Mouse (Mus musculus): ENCODE data around the gene Bptf. TPM values are rescaled to one million over a fixed set of nuclear protein-coding genes. Genes with fewer than 3 reads are reported as not detected.
A peak's percentile ranks its signal among the peaks of the same experiment; 100 is the strongest.
"Not testable (repeated sequence)": the region's sequence is repeated elsewhere in the genome, so short reads cannot be mapped to it uniquely, and the experiment has no call there.

Bptf gene
- polyA plus RNA-seq, 1 experiment from 2014 or later, result 44.8 TPM

- ATAC-seq (ENCODE audit: low read depth), result no peak
- peak overlapping the region; percentile 83 for H3K4me2 ChIP-seq (ENCODE audit: low read depth, low read length)
- H3K27ac ChIP-seq (ENCODE audit: low read depth, low read length), result no peak overlapping the region
- H3K36me3 ChIP-seq (ENCODE audit: control insufficient read depth, insufficient read depth, low read length), result no peaks in the 10 kb centered on the region
- H3K9ac ChIP-seq (replicated peaks; ENCODE audit: low read depth, low read length), result no peak overlapping the region
- peaks cover 18% of the 10 kb centered on the region for H3K4me1 ChIP-seq (ENCODE audit: control insufficient read depth, insufficient read depth, low read length)
- H3K27me3 ChIP-seq (ENCODE audit: control insufficient read depth, insufficient read depth, low read length), result no peaks in the 10 kb centered on the region
- no peaks in the 10 kb centered on the region for H3K9me3 ChIP-seq (ENCODE audit: control insufficient read depth, low read length)
- WGBS, result 22% methylated on average over 2 of the region's 2 CpGs
- H3K4me3 ChIP-seq (ENCODE audit: low read depth, low read length), result peak overlapping the region; percentile 92
Observed at GRCm38 (mm10) chr11:107129641-107130040, 2.3 kb downstream of the Bptf start.

DNA sequence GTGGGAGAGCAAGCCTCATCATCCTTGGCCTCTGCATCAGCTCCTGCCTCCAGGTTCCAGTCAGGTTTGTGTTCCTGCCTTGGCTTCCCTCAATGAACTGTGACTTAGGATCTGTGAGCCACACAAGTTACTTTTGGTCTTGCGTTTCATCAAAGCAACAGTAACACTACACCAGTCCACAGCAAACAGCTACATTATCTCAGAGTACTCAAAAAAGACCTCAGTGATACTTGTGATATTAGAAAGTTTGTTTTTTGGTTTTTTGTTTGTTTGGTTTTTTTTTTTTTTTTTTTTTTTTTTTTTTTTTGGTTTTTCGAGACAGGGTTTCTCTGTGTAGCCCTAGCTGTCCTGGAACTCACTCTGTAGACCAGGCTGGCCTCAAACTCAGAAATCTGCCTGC is 5.2 kb downstream of the Bptf start:
- WGBS, result 90% methylated on average over 1 of the region's 2 CpGs
- ATAC-seq (ENCODE audit: low read depth), result not testable (repeated sequence)

GRCm38 (mm10) chr11:107125011-107125410 is 6.9 kb downstream of the Bptf start:
- Histone ChIP-seq H3K36me3 (ENCODE audit: control insufficient read depth, insufficient read depth, low read length) (no peaks in the 10 kb centered on the region), H3K4me2 (ENCODE audit: low read depth, low read length) (no peak overlapping the region), H3K4me1 (ENCODE audit: control insufficient read depth, insufficient read depth, low read length) (peaks cover 18% of the 10 kb centered on the region), H3K4me3 (ENCODE audit: low read depth, low read length) (no peak overlapping the region), H3K27ac (ENCODE audit: low read depth, low read length) (no peak overlapping the region), H3K27me3 (ENCODE audit: control insufficient read depth, insufficient read depth, low read length) (no peaks in the 10 kb centered on the region), H3K9me3 (ENCODE audit: control insufficient read depth, low read length) (no peaks in the 10 kb centered on the region), H3K9ac (replicated peaks; ENCODE audit: low read depth, low read length) (no peak overlapping the region)
- no peak for ATAC-seq (ENCODE audit: low read depth)
- WGBS, result 84% methylated on average over 4 of the region's 4 CpGs

More for the DNA sequence above, 5.2 kb downstream of the Bptf start:
- H3K27ac ChIP-seq (ENCODE audit: low read depth, low read length); H3K9ac ChIP-seq (replicated peaks; ENCODE audit: low read depth, low read length); H3K9me3 ChIP-seq (ENCODE audit: control insufficient read depth, low read length); H3K36me3 ChIP-seq (ENCODE audit: control insufficient read depth, insufficient read depth, low read length); H3K4me2 ChIP-seq (ENCODE audit: low read depth, low read length); H3K4me3 ChIP-seq (ENCODE audit: low read depth, low read length); H3K27me3 ChIP-seq (ENCODE audit: control insufficient read depth, insufficient read depth, low read length): not testable (repeated sequence)
- peaks cover 21% of the 10 kb centered on the region for H3K4me1 ChIP-seq (ENCODE audit: control insufficient read depth, insufficient read depth, low read length)

- Histone ChIP-seq H3K36me3 (ENCODE audit: control insufficient read depth, insufficient read depth, low read length) (no peaks in the 10 kb centered on the region), H3K9me3 (ENCODE audit: control insufficient read depth, low read length) (no peaks in the 10 kb centered on the region), H3K4me1 (ENCODE audit: control insufficient read depth, insufficient read depth, low read length) (peaks cover 14% of the 10 kb centered on the region), H3K27ac (ENCODE audit: low read depth, low read length) (no peak overlapping the region), H3K4me2 (ENCODE audit: low read depth, low read length) (0 out of 2 replicates have a peak overlapping the region, but pooled peaks have one; percentile 2), H3K4me3 (ENCODE audit: low read depth, low read length) (no peak overlapping the region), H3K27me3 (ENCODE audit: control insufficient read depth, insufficient read depth, low read length) (no peaks in the 10 kb centered on the region), H3K9ac (replicated peaks; ENCODE audit: low read depth, low read length) (0 out of 2 replicates have a peak overlapping the region, but pooled peaks have one; percentile 11)
- WGBS, result 32% methylated on average over 7 of the region's 7 CpGs
- ATAC-seq (ENCODE audit: low read depth), result no peak; the same call in 1 of the 2 replicates
Observed at GRCm38 (mm10) chr11:107124327-107124731, 7.6 kb downstream of the Bptf start.

DNA sequence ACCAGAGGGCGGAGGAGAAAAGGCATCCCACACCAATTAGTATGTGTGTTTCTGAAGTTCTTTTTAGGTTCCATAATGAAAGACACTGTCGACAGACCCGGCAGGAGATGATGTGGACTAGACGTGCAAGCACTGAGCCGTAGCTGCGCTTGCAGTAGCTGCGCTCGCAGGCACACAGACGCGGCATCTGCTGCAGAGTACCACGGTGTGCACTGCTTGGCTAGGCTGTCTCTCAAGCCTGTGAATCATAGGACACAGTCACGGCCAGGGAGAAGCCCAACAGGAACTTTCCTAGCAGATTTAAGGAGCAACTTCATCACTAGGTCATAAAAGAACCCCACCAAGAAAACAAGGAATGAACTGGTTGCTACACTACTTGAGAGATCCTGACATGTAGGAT is 14.1 kb downstream of the Bptf start:
- no peaks in the 10 kb centered on the region for H3K27me3 ChIP-seq (ENCODE audit: control insufficient read depth, insufficient read depth, low read length)
- no peak overlapping the region for H3K27ac ChIP-seq (ENCODE audit: low read depth, low read length)
- H3K4me3 ChIP-seq (ENCODE audit: low read depth, low read length), result no peak overlapping the region
- H3K9ac ChIP-seq (replicated peaks; ENCODE audit: low read depth, low read length), result no peak overlapping the region
- H3K36me3 ChIP-seq (ENCODE audit: control insufficient read depth, insufficient read depth, low read length), result no peaks in the 10 kb centered on the region
- no peak overlapping the region for H3K4me2 ChIP-seq (ENCODE audit: low read depth, low read length)
- ATAC-seq (ENCODE audit: low read depth), result no peak
- H3K9me3 ChIP-seq (ENCODE audit: control insufficient read depth, low read length), result no peaks in the 10 kb centered on the region
- peaks cover 5% of the 10 kb centered on the region; the same call in 1 of the 2 replicates for H3K4me1 ChIP-seq (ENCODE audit: control insufficient read depth, insufficient read depth, low read length)
- 78% methylated on average over 12 of the region's 12 CpGs for WGBS

- 26% methylated on average over 10 of the region's 10 CpGs for WGBS
- H3K9me3 ChIP-seq (ENCODE audit: control insufficient read depth, low read length), result no peaks in the 10 kb centered on the region
- ATAC-seq (ENCODE audit: low read depth), result no peak
- H3K36me3 ChIP-seq (ENCODE audit: control insufficient read depth, insufficient read depth, low read length), result peaks cover 17% of the 10 kb centered on the region
- no peak overlapping the region for H3K4me2 ChIP-seq (ENCODE audit: low read depth, low read length)
- H3K27me3 ChIP-seq (ENCODE audit: control insufficient read depth, insufficient read depth, low read length), result no peaks in the 10 kb centered on the region
- H3K4me3 ChIP-seq (ENCODE audit: low read depth, low read length), result no peak overlapping the region
- H3K4me1 ChIP-seq (ENCODE audit: control insufficient read depth, insufficient read depth, low read length), result peaks cover 5% of the 10 kb centered on the region; the same call in 1 of the 2 replicates
- no peak overlapping the region for H3K27ac ChIP-seq (ENCODE audit: low read depth, low read length)
- no peak overlapping the region for H3K9ac ChIP-seq (replicated peaks; ENCODE audit: low read depth, low read length)
Observed at GRCm38 (mm10) chr11:107113881-107114557, 17.9 kb downstream of the Bptf start.

GRCm38 (mm10) chr11:107113112-107113511 is 18.8 kb downstream of the Bptf start:
- Histone ChIP-seq H3K36me3 (ENCODE audit: control insufficient read depth, insufficient read depth, low read length) (peaks cover 17% of the 10 kb centered on the region), H3K27me3 (ENCODE audit: control insufficient read depth, insufficient read depth, low read length) (no peaks in the 10 kb centered on the region), H3K27ac (ENCODE audit: low read depth, low read length) (no peak overlapping the region), H3K9me3 (ENCODE audit: control insufficient read depth, low read length) (no peaks in the 10 kb centered on the region), H3K9ac (replicated peaks; ENCODE audit: low read depth, low read length) (no peak overlapping the region), H3K4me2 (ENCODE audit: low read depth, low read length) (no peak overlapping the region), H3K4me3 (ENCODE audit: low read depth, low read length) (no peak overlapping the region), H3K4me1 (ENCODE audit: control insufficient read depth, insufficient read depth, low read length) (peaks cover 6% of the 10 kb centered on the region; the same call in 1 of the 2 replicates)
- ATAC-seq (ENCODE audit: low read depth), result no peak
- WGBS, result 74% methylated on average over 4 of the region's 4 CpGs

DNA sequence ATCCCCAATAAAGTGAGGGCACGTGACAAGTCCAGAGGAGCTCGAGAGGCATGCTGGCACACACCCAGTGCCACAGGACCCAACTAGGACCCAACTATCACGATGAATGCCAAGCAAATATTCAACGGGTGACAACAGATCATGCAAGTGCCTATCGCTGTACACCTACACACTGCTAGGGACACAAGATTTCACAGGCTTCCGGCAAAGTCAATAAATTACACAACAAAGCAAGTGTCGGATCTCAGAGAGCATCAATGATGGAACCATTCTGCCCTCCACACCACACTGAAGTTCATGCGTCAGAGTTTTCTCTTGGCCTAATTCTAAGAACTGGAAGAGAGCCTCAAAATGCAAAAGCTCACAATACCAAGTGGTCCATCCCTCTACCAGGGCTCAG is 22.3 kb downstream of the Bptf start:
- H3K4me2 ChIP-seq (ENCODE audit: low read depth, low read length), result no peak overlapping the region
- ATAC-seq (ENCODE audit: low read depth), result no peak
- H3K9ac ChIP-seq (replicated peaks; ENCODE audit: low read depth, low read length), result no peak overlapping the region
- WGBS, result 76% methylated on average over 8 of the region's 8 CpGs
- no peaks in the 10 kb centered on the region for H3K9me3 ChIP-seq (ENCODE audit: control insufficient read depth, low read length)
- H3K27ac ChIP-seq (ENCODE audit: low read depth, low read length), result no peak overlapping the region
- no peak overlapping the region for H3K4me3 ChIP-seq (ENCODE audit: low read depth, low read length)
- peaks cover 17% of the 10 kb centered on the region for H3K36me3 ChIP-seq (ENCODE audit: control insufficient read depth, insufficient read depth, low read length)
- no peaks in the 10 kb centered on the region for H3K27me3 ChIP-seq (ENCODE audit: control insufficient read depth, insufficient read depth, low read length)
- H3K4me1 ChIP-seq (ENCODE audit: control insufficient read depth, insufficient read depth, low read length), result peaks cover 10% of the 10 kb centered on the region; the same call in 1 of the 2 replicates

DNA sequence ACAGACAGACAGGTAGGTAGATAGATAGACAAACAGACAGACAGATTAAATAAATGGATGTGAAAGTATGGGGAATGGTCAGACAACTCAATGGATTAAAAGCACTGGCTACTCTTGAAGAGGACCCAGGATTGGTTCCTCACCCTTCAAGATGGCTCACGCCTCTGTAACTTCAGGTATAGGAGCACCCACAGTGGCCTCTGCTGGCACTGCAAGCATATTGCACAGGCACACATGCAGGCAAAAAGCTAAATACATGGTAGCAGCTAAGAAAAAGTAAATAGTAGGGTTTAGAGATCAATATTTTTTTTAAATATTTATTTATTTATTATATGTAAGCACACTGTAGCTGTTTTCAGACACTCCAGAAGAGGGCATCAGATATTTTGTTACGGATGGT is 23.0 kb downstream of the Bptf start:
- 98% methylated on average over 2 of the region's 2 CpGs for WGBS
- Histone ChIP-seq H3K27me3 (ENCODE audit: control insufficient read depth, insufficient read depth, low read length) (no peaks in the 10 kb centered on the region), H3K9me3 (ENCODE audit: control insufficient read depth, low read length) (no peaks in the 10 kb centered on the region), H3K4me3 (ENCODE audit: low read depth, low read length) (no peak overlapping the region), H3K4me2 (ENCODE audit: low read depth, low read length) (no peak overlapping the region), H3K27ac (ENCODE audit: low read depth, low read length) (no peak overlapping the region), H3K4me1 (ENCODE audit: control insufficient read depth, insufficient read depth, low read length) (peaks cover 6% of the 10 kb centered on the region; the same call in 1 of the 2 replicates), H3K9ac (replicated peaks; ENCODE audit: low read depth, low read length) (no peak overlapping the region), H3K36me3 (ENCODE audit: control insufficient read depth, insufficient read depth, low read length) (peaks cover 17% of the 10 kb centered on the region)
- no peak for ATAC-seq (ENCODE audit: low read depth)

All from neural tube, embryonic 14.5 days (tissue).